Mouse (Mus musculus) limb, embryonic 11.5 days (tissue): ENCODE data around the gene BC017158. TPM values are rescaled to one million over a fixed set of nuclear protein-coding genes. Genes with fewer than 3 reads are reported as not detected.

Experiments
- ATAC-seq: fragments of 200-750 bp; cut with Nextera tagmentation; 2 replicates; pipeline ENCODE4 v1.8.0; 2017; ENCODE audit warnings: low read depth; ENCODE audit not compliant: insufficient number of reproducible peaks, low FRiP score, low TSS enrichment
- DNase-seq: peaks from one replicate; pipeline ENCODE4 v3.0.0-alpha.2; 2015; ENCODE audit warnings: low spot score
- H3K27ac ChIP-seq: fragments of 300-500 bp; sonication (generic); replicated peaks from 2 replicates; pipeline ENCODE4 v1.5.1; 2014; ENCODE audit warnings: low read depth, mild to moderate bottlenecking, low read length
- H3K27me3 ChIP-seq: fragments of 300-500 bp; sonication (generic); 2 replicates; pipeline ENCODE4 v1.6.1; 2014; ENCODE audit warnings: mild to moderate bottlenecking, low read length, mixed read lengths; ENCODE audit not compliant: control insufficient read depth, insufficient read depth
- H3K36me3 ChIP-seq: fragments of 300-500 bp; sonication (generic); 2 replicates; pipeline ENCODE4 v1.6.1; 2014; ENCODE audit warnings: mild to moderate bottlenecking, low read length, moderate library complexity, mixed read lengths; ENCODE audit not compliant: control insufficient read depth, insufficient read depth
- H3K4me1 ChIP-seq: fragments of 300-500 bp; sonication (generic); 2 replicates; pipeline ENCODE4 v1.6.1; 2014; ENCODE audit warnings: low read length, mixed read lengths; ENCODE audit not compliant: control insufficient read depth, insufficient read depth
- H3K4me2 ChIP-seq: fragments of 300-500 bp; sonication (generic); 2 replicates; pipeline ENCODE4 v1.6.1; 2014; ENCODE audit warnings: low read depth, mild to moderate bottlenecking, moderate library complexity; ENCODE audit not compliant: severe bottlenecking
- H3K4me3 ChIP-seq: fragments of 300-500 bp; sonication (generic); 2 replicates; pipeline ENCODE4 v1.5.1; 2014; ENCODE audit warnings: low read depth, low read length
- H3K9ac ChIP-seq: fragments of 300-500 bp; sonication (generic); 2 replicates; pipeline ENCODE4 v1.6.1; 2014; ENCODE audit warnings: mild to moderate bottlenecking, low read length
- H3K9me3 ChIP-seq: fragments of 300-500 bp; sonication (generic); 2 replicates; pipeline ENCODE4 v1.6.1; 2016; ENCODE audit warnings: low read length; ENCODE audit not compliant: control insufficient read depth
- WGBS: fragments of 180-500 bp; shearing (Covaris S2); extraction: QIAGEN DNeasy Blood & Tissue Kit; methylation state at CpG from one replicate; pipeline ENCODE4 v1.1.7; 2014; 5-methylcytosine and 5-hydroxymethylcytosine counted together
- polyA plus RNA-seq: library from polyadenylated mRNA; unstranded; fragments of >200 nt; fragmentation: Nextera tagmentation; extraction: Ambion mirVana; gene quantifications from 2 replicates; pipeline ENCODE4 v1.2.1, GENCODE M21; 2014

The BC017158 gene
- polyA plus RNA-seq, 1 experiment from 2014 or later = 25.4 TPM

DNA sequence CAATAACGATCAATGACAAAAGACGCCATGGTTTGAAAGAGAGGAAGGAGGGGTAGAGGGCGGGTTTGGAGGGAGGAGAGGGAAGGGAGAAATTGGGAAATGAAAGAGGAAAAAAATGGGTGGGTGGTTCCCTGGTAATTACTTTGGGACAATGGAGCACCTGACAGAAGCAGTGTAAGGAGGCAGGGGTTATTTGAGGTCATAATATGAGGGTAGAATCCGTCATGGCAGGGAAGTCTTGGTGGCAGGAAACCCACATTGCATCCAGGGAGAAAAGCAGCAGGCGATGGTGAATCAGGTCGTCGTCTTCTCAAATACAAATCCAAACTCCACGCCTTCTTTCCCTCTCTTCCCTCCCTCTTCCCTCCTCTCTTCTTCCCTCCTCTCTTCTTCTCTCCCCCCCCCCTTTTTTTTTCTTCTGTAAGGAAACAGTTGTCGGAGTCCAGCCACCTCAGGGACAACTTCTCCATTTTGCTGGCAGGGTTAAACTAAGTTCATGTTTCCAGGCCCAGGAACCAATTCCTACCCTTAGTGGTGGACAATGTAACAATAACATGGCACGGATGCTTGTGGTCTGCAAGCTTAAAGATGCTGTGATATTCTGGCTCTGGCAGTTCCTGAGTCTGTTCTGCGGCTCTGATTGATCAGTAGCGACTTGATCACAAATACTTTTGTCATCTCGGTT, 14.5 kb upstream of the BC017158 start:
- H3K27me3 ChIP-seq = no peaks in the 10 kb centered on the region
- WGBS = 88% methylated on average over 13 of the region's 13 CpGs
- no peak overlapping the region for H3K4me2 ChIP-seq
- H3K36me3 ChIP-seq = no peaks in the 10 kb centered on the region
- H3K27ac ChIP-seq = no peak overlapping the region
- H3K4me1 ChIP-seq = no peaks in the 10 kb centered on the region
- ATAC-seq (no peak), DNase-seq (no peak)
- H3K9ac ChIP-seq = no peak overlapping the region
- no peak overlapping the region for H3K4me3 ChIP-seq
- H3K9me3 ChIP-seq = no peaks in the 10 kb centered on the region

DNA sequence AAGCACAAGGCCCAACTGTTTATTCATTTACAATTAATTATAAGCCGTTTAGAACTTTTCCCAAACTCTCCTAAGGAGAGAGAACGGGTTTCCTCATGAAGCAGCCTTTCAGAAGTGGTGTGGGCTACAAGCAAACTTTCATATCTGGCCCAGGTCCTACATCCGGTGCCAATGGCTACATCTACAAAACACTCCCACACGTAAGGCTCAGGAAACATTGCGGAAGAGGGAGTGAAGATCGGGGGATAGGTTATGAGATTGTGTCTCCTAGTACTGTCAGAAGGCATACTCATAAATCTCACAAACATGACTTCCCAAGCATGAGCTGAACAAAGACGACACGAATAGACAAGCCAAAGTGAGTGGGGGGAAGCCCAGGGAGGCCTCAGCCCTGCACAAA, 13.8 kb upstream of the BC017158 start:
- H3K27ac ChIP-seq = no peak overlapping the region
- H3K27me3 ChIP-seq = no peaks in the 10 kb centered on the region
- no peaks in the 10 kb centered on the region for H3K4me1 ChIP-seq
- DNase-seq (no peak), ATAC-seq (no peak)
- no peak overlapping the region for H3K4me2 ChIP-seq
- WGBS = 81% methylated on average over 8 of the region's 8 CpGs
- H3K9me3 ChIP-seq = no peaks in the 10 kb centered on the region
- H3K4me3 ChIP-seq = no peak overlapping the region
- no peak overlapping the region for H3K9ac ChIP-seq
- H3K36me3 ChIP-seq = no peaks in the 10 kb centered on the region

DNA sequence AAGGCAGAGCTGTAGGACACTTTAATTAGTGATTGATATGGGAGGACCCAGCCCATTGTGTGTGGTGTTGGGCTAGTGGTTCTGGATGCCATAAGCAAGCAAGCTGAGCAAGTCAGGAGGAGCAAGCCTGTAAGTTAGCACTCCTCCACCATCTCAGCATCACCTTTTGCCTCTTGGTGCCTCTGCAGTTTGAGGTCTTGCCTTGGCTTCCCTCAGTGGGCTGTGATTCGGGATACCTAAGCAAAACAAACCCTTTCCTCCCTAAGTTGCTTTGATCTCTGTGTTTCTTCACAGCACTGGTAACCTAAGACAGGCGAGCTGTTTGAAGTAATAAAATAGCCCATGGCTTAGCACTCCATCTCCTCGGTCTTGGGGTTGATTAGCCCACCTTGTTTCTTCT, 13.3 kb upstream of the BC017158 start:
- Histone ChIP-seq H3K27me3 (no peaks in the 10 kb centered on the region), H3K9ac (no peak overlapping the region), H3K4me1 (no peaks in the 10 kb centered on the region), H3K27ac (no peak overlapping the region), H3K4me3 (no peak overlapping the region), H3K36me3 (no peaks in the 10 kb centered on the region), H3K9me3 (no peaks in the 10 kb centered on the region), H3K4me2 (no peak overlapping the region)
- ATAC-seq = no peak
- WGBS = 7% methylated on average over 3 of the region's 3 CpGs
- DNase-seq = no peak

DNA sequence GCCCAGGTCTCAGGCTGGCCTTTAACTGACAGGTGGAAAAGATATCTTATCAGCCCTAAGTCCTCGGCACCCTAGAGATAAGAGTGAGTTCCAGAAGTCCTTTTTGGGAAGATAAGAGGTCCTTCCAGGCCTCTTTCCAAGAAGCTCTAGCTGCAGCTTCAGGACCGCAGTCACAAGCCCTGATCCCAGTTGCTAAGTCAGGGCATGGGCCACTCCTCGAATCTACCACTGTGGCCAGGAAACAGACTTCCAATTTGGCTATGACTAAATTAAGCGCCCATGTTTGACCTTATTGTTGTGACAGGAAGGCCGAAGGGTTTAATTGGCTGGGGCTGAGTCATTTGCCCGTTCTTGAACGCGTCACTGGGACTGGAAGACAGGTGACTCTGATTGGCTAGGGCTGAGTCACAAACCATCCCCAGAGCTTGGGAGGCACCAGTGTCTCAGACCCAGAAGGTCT, 12.3 kb upstream of the BC017158 start:
- Histone ChIP-seq H3K4me3 (no peak overlapping the region), H3K36me3 (no peaks in the 10 kb centered on the region), H3K9ac (no peak overlapping the region), H3K9me3 (no peaks in the 10 kb centered on the region), H3K27me3 (no peaks in the 10 kb centered on the region), H3K27ac (no peak overlapping the region), H3K4me2 (no peak overlapping the region), H3K4me1 (no peaks in the 10 kb centered on the region)
- DNase-seq (no peak), ATAC-seq (no peak)
- WGBS = 48% methylated on average over 8 of the region's 8 CpGs

DNA sequence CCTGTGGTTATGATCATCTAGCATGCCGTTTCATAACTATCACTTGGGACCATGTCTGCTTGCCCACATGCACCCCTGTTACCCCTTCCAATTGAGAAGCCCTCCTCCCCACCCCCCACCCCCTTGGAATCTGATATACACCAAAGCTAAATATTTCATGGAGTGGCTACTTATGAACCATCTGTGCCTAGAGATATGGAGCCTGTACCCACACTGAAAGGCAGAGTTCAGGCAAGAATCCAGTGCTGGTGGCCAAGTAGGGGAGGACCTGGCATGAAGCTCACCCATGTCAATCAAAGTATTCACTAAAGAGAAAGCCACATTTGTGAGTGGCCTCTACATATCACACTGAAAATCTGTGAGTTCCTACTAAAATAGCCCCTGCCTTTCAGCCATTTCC, 11.8 kb upstream of the BC017158 start:
- H3K4me1 ChIP-seq = no peaks in the 10 kb centered on the region
- no peak overlapping the region for H3K27ac ChIP-seq
- H3K27me3 ChIP-seq = no peaks in the 10 kb centered on the region
- no peak overlapping the region for H3K4me3 ChIP-seq
- no peak overlapping the region for H3K4me2 ChIP-seq
- no peaks in the 10 kb centered on the region for H3K9me3 ChIP-seq
- 68% methylated on average over 1 of the region's 1 CpGs for WGBS
- DNase-seq (no peak), ATAC-seq (no peak)
- no peaks in the 10 kb centered on the region for H3K36me3 ChIP-seq
- H3K9ac ChIP-seq = no peak overlapping the region

DNA sequence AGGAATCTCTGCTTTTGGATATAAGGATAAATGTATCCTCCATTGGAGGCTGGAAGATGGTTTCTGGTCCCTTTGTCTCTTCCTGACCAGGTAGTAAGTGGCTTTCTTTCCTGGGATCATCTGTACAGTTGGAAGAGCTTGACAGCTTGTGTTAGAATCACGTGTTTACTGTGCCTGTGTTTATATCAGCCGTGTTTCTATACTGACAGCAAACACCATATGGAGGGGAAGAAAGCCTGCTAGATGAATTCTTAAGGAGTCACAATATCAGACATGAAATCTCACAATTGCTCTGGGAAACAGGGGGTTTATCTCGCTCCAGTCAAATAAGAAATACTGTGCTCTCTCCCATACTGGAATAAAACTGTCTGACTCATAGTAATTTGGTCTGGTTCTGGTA, 11.2 kb upstream of the BC017158 start:
- Histone ChIP-seq H3K4me1 (no peaks in the 10 kb centered on the region), H3K27ac (no peak overlapping the region), H3K27me3 (no peaks in the 10 kb centered on the region), H3K4me2 (no peak overlapping the region), H3K9me3 (no peaks in the 10 kb centered on the region), H3K4me3 (no peak overlapping the region), H3K9ac (no peak overlapping the region), H3K36me3 (no peaks in the 10 kb centered on the region)
- ATAC-seq (no peak), DNase-seq (no peak)
- WGBS = 82% methylated on average over 3 of the region's 3 CpGs

DNA sequence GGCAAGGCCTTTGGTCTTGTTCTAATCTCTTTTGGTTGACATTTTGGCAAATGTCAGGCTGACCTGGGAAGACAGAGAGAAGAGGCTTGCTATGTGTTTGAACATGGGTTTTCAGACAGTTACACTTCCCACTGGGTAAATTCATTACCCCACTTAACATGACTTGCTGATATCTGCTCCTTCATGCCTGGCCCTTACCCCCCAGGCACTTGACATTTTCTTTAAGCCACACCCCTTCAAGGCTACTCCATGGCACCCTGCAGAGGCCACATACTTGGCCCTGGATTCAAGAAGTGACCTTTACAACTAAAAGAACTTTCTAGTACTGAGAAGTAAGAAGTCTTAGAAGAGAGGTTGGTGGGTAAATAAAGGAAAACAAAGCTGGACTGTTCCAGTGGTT, 9.9 kb upstream of the BC017158 start:
- H3K9me3 ChIP-seq = no peaks in the 10 kb centered on the region
- H3K36me3 ChIP-seq = no peaks in the 10 kb centered on the region
- DNase-seq = no peak
- ATAC-seq = no peak
- no peak overlapping the region for H3K4me2 ChIP-seq
- H3K27ac ChIP-seq = no peak overlapping the region
- no peak overlapping the region for H3K9ac ChIP-seq
- no peaks in the 10 kb centered on the region for H3K27me3 ChIP-seq
- no peak overlapping the region for H3K4me3 ChIP-seq
- no peaks in the 10 kb centered on the region for H3K4me1 ChIP-seq

DNA sequence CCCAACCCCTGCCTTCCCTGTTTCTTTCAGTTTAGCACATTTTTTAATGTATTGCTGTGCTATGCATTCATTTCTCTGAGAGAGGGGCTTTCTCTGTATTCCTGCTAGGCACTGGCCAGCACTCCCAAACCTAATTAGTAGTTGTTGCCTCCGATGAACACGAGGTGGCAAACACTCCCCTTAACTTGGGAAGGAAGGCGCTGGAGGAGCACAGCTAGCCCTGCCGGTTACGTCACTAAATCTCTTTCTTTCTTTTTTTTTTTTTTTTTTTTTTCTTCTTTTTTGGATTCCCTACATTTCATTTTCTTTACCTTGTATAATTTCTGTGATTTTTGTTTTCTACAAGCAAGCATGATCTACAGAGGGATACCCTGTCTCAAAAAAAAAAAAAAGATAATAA, 6.9 kb upstream of the BC017158 start:
- Histone ChIP-seq H3K27me3 (no peaks in the 10 kb centered on the region), H3K4me1 (no peaks in the 10 kb centered on the region), H3K4me3 (no peak overlapping the region), H3K9ac (no peak overlapping the region), H3K9me3 (no peaks in the 10 kb centered on the region), H3K4me2 (no peak overlapping the region), H3K36me3 (no peaks in the 10 kb centered on the region), H3K27ac (no peak overlapping the region)
- ATAC-seq = no peak
- DNase-seq = peak; percentile 43
- WGBS = 5% methylated on average over 5 of the region's 5 CpGs

DNA sequence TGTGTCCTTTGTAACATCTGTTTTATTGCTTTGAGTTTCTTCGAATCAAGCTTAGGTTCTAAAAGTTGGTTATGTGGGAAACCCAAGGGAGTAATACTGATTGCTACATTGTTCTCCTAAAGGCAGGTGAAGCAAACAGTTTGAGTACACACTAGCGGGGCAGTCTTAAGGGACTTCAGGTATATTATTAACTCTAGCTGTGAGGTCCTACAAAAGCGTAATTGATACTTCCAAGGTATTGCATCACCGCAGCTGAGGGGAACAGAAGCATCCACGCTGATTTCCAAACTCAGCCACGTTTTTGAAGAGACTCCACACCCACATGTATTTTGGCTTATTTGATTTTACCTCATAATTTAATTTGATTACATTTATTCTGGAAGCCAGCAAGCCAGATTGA, 6.2 kb upstream of the BC017158 start:
- Histone ChIP-seq H3K27me3 (no peaks in the 10 kb centered on the region), H3K27ac (no peak overlapping the region), H3K36me3 (no peaks in the 10 kb centered on the region), H3K4me2 (no peak overlapping the region), H3K9me3 (no peaks in the 10 kb centered on the region), H3K4me3 (no peak overlapping the region), H3K9ac (no peak overlapping the region), H3K4me1 (no peaks in the 10 kb centered on the region)
- WGBS = 76% methylated on average over 6 of the region's 6 CpGs
- no peak for ATAC-seq
- no peak for DNase-seq
